Mouse (Mus musculus): ENCODE results near the gene Nxpe5. TPM values are rescaled to one million over a fixed set of nuclear protein-coding genes. Genes with fewer than 3 reads are reported as not detected.

Gene Nxpe5
- total RNA-seq (2021): 1 to 10 TPM in 1 of 2 experiments, under 1 TPM in 1; 0.98 to 1.2 TPM
- 0.10 and 0.26 TPM in 2 replicates for polyA plus RNA-seq (2012; rRNA removed)
- long read RNA-seq, partial matches to known transcripts: 1 of 2 reads
- long read RNA-seq, other reads (novel, unspliced or antisense): 1 of 2 reads

- H3K36me3 ChIP-seq (ENCODE audit: control insufficient read depth, insufficient read depth, low read length): no peaks in the 10 kb centered on the region
- no peak within 1 kb of the TSS for H3K27ac ChIP-seq
- no peaks in the 10 kb centered on the region for H3K27me3 ChIP-seq (ENCODE audit: control insufficient read depth, insufficient read depth, low read length)
- WGBS: 49% methylated on average over 2 of the region's 2 CpGs
- intact Hi-C loops (cut with DNase I): no loop called here
- no peak within 1 kb of the TSS for H3K4me3 ChIP-seq
- no peaks in the 10 kb centered on the region for H3K79me2 ChIP-seq (replicated peaks; ENCODE audit: control insufficient read depth, insufficient read depth, low read length)
- DNase-seq: no peak
- no peak for TF ChIP-seq CTCF (IDR thresholded peaks at IDR 0.05)
- no peak for TF ChIP-seq EP300 (IDR thresholded peaks at IDR 0.05; ENCODE audit: insufficient read depth, low read depth, low read length)
- TF ChIP-seq POLR2A (IDR thresholded peaks at IDR 0.05; ENCODE audit: insufficient read depth, low read depth, low read length): no peak
- no peak within 1 kb of the TSS for H3K9ac ChIP-seq (ENCODE audit: low read depth, low read length)
- no peaks in the 10 kb centered on the region for H3K4me1 ChIP-seq (ENCODE audit: control insufficient read depth, insufficient read depth, low read length)
Measured at GRCm38 (mm10) chr5:138225700-138226099, at the start of gene Nxpe5. Gene Nxpe5, plus strand, starts transcription at chr5:138225898.

- Histone ChIP-seq H3K36me3 (ENCODE audit: control insufficient read depth, insufficient read depth, low read length) (no peaks in the 10 kb centered on the region), H3K27me3 (ENCODE audit: control insufficient read depth, insufficient read depth, low read length) (no peaks in the 10 kb centered on the region), H3K79me2 (replicated peaks; ENCODE audit: control insufficient read depth, insufficient read depth, low read length) (no peaks in the 10 kb centered on the region), H3K9ac (ENCODE audit: low read depth, low read length) (peak within 1 kb of the TSS; percentile 97), H3K27ac (peak within 1 kb of the TSS; percentile 94), H3K4me3 (peak within 1 kb of the TSS; percentile 97), H3K4me1 (ENCODE audit: control insufficient read depth, insufficient read depth, low read length) (no peaks in the 10 kb centered on the region)
- WGBS: under 1% methylated on average over 31 of the region's 31 CpGs
- TF ChIP-seq CTCF (IDR thresholded peaks at IDR 0.05): no peak
- TF ChIP-seq POLR2A (IDR thresholded peaks at IDR 0.05; ENCODE audit: insufficient read depth, low read depth, low read length): peak; percentile 90
- intact Hi-C loops (cut with DNase I): loop anchor here (1.0 kb wide), 1 partner anchor 15 kb away; the partner anchor contains the start of genes Ap4m1 and Mcm7
- DNase-seq: peak; percentile 87 to 89
Measured at GRCm38 (mm10) chr5:138186950-138187638, 38.6 kb upstream of the Nxpe5 start, which contains the start of the genes Taf6 and Cnpy4. Gene Taf6, minus strand, starts transcription at chr5:138187451. Gene Cnpy4, plus strand, starts transcription at chr5:138187485.

GRCm38 (mm10) chr5:138187661-138188306 is 37.9 kb upstream of the Nxpe5 start:
- peak overlapping the region; percentile 97 for H3K4me3 ChIP-seq
- TF ChIP-seq CTCF (IDR thresholded peaks at IDR 0.05) (no peak), EP300 (IDR thresholded peaks at IDR 0.05; ENCODE audit: insufficient read depth, low read depth, low read length) (no peak), POLR2A (IDR thresholded peaks at IDR 0.05; ENCODE audit: insufficient read depth, low read depth, low read length) (no peak)
- H3K79me2 ChIP-seq (replicated peaks; ENCODE audit: control insufficient read depth, insufficient read depth, low read length): no peaks in the 10 kb centered on the region
- peak overlapping the region; percentile 94 for H3K27ac ChIP-seq
- intact Hi-C loops (cut with DNase I): loop anchor here (1.0 kb wide), 1 partner anchor 15 kb away; the partner anchor contains the start of genes Ap4m1 and Mcm7
- H3K36me3 ChIP-seq (ENCODE audit: control insufficient read depth, insufficient read depth, low read length): no peaks in the 10 kb centered on the region
- 1% methylated on average over 10 of the region's 10 CpGs for WGBS
- no peaks in the 10 kb centered on the region for H3K4me1 ChIP-seq (ENCODE audit: control insufficient read depth, insufficient read depth, low read length)
- H3K27me3 ChIP-seq (ENCODE audit: control insufficient read depth, insufficient read depth, low read length): no peaks in the 10 kb centered on the region
- peak; percentile 72 to 82 for DNase-seq
- peak overlapping the region; percentile 84 for H3K9ac ChIP-seq (ENCODE audit: low read depth, low read length)

- intact Hi-C loops (cut with DNase I): loop anchor here (5.0 kb wide), 1 partner anchor 63 kb away; the partner anchor contains the start of gene Lamtor4
- WGBS: 5% methylated on average over 54 of the region's 54 CpGs
Measured at GRCm38 (mm10) chr5:138193771-138194727, 31.6 kb upstream of the Nxpe5 start, which contains the start of gene Mblac1. Gene Mblac1, plus strand, starts transcription at chr5:138194314.

GRCm38 (mm10) chr5:138194755-138195345 is 30.8 kb upstream of the Nxpe5 start:
- Histone ChIP-seq H3K4me3 (peak overlapping the region; percentile 75), H3K9ac (ENCODE audit: low read depth, low read length) (peak overlapping the region; percentile 93), H3K4me1 (ENCODE audit: control insufficient read depth, insufficient read depth, low read length) (peaks cover 1% of the 10 kb centered on the region; the same call in 1 of the 2 replicates), H3K79me2 (replicated peaks; ENCODE audit: control insufficient read depth, insufficient read depth, low read length) (no peaks in the 10 kb centered on the region), H3K27me3 (ENCODE audit: control insufficient read depth, insufficient read depth, low read length) (no peaks in the 10 kb centered on the region), H3K27ac (peak overlapping the region; percentile 96), H3K36me3 (ENCODE audit: control insufficient read depth, insufficient read depth, low read length) (no peaks in the 10 kb centered on the region)
- no peak for TF ChIP-seq CTCF (IDR thresholded peaks at IDR 0.05)
- no peak for TF ChIP-seq POLR2A (IDR thresholded peaks at IDR 0.05; ENCODE audit: insufficient read depth, low read depth, low read length)
- TF ChIP-seq EP300 (IDR thresholded peaks at IDR 0.05; ENCODE audit: insufficient read depth, low read depth, low read length): no peak
- intact Hi-C loops (cut with DNase I): loop anchor here (5.0 kb wide), 1 partner anchor 62 kb away; the partner anchor contains the start of gene Lamtor4
- DNase-seq: peak; percentile 53 to 61
- 1% methylated on average over 29 of the region's 29 CpGs for WGBS

More at GRCm38 (mm10) chr5:138193771-138194727, 31.6 kb upstream of the Nxpe5 start, which contains the start of gene Mblac1:
- H3K79me2 ChIP-seq (replicated peaks; ENCODE audit: control insufficient read depth, insufficient read depth, low read length): no peaks in the 10 kb centered on the region
- peak within 1 kb of the TSS; percentile 93 for H3K9ac ChIP-seq (ENCODE audit: low read depth, low read length)
- H3K27me3 ChIP-seq (ENCODE audit: control insufficient read depth, insufficient read depth, low read length): no peaks in the 10 kb centered on the region
- peaks cover 1% of the 10 kb centered on the region; the same call in 1 of the 2 replicates for H3K4me1 ChIP-seq (ENCODE audit: control insufficient read depth, insufficient read depth, low read length)
- H3K27ac ChIP-seq: peak within 1 kb of the TSS; percentile 96
- peak within 1 kb of the TSS; percentile 75 for H3K4me3 ChIP-seq
- TF ChIP-seq CTCF (IDR thresholded peaks at IDR 0.05) (0 out of 2 replicates have a peak, but pooled peaks have one; percentile 1), POLR2A (IDR thresholded peaks at IDR 0.05; ENCODE audit: insufficient read depth, low read depth, low read length) (peak; percentile 87), EP300 (IDR thresholded peaks at IDR 0.05; ENCODE audit: insufficient read depth, low read depth, low read length) (peak; percentile 84; the same call in 1 of the 2 replicates)
- no peaks in the 10 kb centered on the region for H3K36me3 ChIP-seq (ENCODE audit: control insufficient read depth, insufficient read depth, low read length)
- DNase-seq: peak; percentile 87 to 89
